32 mouse cellular contexts compared by ENCODE assay signal in the genomic region with DNA sequence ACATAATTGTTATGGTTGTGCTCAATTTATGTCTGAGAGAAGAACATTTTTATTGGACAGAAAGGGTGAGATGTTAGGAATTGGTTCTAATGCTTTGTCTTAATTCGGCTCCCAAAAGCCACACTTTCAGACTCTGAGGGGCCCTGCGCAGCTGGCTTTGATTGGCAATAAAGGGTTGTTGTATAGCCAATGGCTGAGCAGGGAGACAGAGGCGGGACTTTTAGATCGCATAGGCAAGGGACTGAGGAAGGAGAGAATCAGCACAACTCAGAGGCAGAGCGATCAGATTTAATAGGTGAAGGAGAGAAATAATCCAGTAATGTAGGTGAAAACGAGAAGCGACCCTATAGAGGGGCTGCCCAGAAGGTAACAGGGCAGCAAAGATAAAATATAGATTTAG.
DNase-seq lines count a peak whose midpoint lies in the region; ATAC-seq and TF ChIP-seq lines count a peak whose summit lies in the region.
"Had no signal": no experiment of that assay in that cellular context is flagged by ENCODE, and none has a peak within 500 bp of the region (broad histone marks: within the 10 kb centered on the region; RNA-seq: fewer than 3 reads in every experiment).

No protein-coding gene starts in this region.

- no peak overlapping the region for H3K4me3 ChIP-seq in heart, embryonic 12.5 days
- no peak overlapping the region for H3K4me3 ChIP-seq in heart, embryonic 10.5 days
- H3K4me3 ChIP-seq in neural tube, embryonic 13.5 days: no peak overlapping the region
- no peak overlapping the region for H3K4me3 ChIP-seq in embryonic facial prominence, embryonic 10.5 days
- H3K4me3 ChIP-seq in intestine, postnatal 0 days (ENCODE audit: low read depth, low read length): no peak overlapping the region
- H3K4me3 ChIP-seq: forebrain, embryonic 13.5 days; heart, embryonic 15.5 days; intestine, embryonic 15.5 days had no signal

- no peak for ATAC-seq in heart, embryonic 12.5 days (ENCODE audit: insufficient number of reproducible peaks, low FRiP score)
- 0 out of 2 replicates have a peak, but pooled peaks have one; percentile 56 for ATAC-seq in neural tube, embryonic 13.5 days (ENCODE audit: low read depth)
- no peak for ATAC-seq in intestine, postnatal 0 days
- ATAC-seq: activated CD4-positive, CD25-positive, alpha-beta regulatory T cell, adult 4 months; forebrain, embryonic 13.5 days; hindbrain, postnatal 0 days; intestine, embryonic 15.5 days; midbrain, embryonic 16.5 days had no signal

- H3K4me1 ChIP-seq in heart, embryonic 12.5 days (replicated peaks): no peaks in the 10 kb centered on the region
- no peaks in the 10 kb centered on the region for H3K4me1 ChIP-seq in heart, embryonic 10.5 days
- peaks cover 6% of the 10 kb centered on the region; the same call in 1 of the 2 replicates for H3K4me1 ChIP-seq in neural tube, embryonic 13.5 days (replicated peaks)
- no peaks in the 10 kb centered on the region for H3K4me1 ChIP-seq in embryonic facial prominence, embryonic 10.5 days
- no peaks in the 10 kb centered on the region for H3K4me1 ChIP-seq in intestine, postnatal 0 days (replicated peaks; ENCODE audit: control insufficient read depth, insufficient read depth, low read length)
- H3K4me1 ChIP-seq: heart, embryonic 15.5 days; intestine, embryonic 15.5 days had no signal

- H3K9ac ChIP-seq in heart, embryonic 12.5 days: no peak overlapping the region
- H3K9ac ChIP-seq in neural tube, embryonic 13.5 days: no peak overlapping the region
- no peak overlapping the region for H3K9ac ChIP-seq in intestine, postnatal 0 days (ENCODE audit: low read depth, low read length)
- H3K9ac ChIP-seq: forebrain, embryonic 13.5 days; heart, embryonic 15.5 days; intestine, embryonic 15.5 days; liver, embryonic 14.5 days had no signal

- WGBS in heart, embryonic 12.5 days: 36% methylated on average over 7 of the region's 7 CpGs
- WGBS in heart, embryonic 10.5 days: 38% methylated on average over 7 of the region's 7 CpGs
- 43% methylated on average over 7 of the region's 7 CpGs for WGBS in neural tube, embryonic 13.5 days
- WGBS in embryonic facial prominence, embryonic 10.5 days: 40% methylated on average over 7 of the region's 7 CpGs
- WGBS in intestine, postnatal 0 days: 54% methylated on average over 7 of the region's 7 CpGs

- no peak overlapping the region for H3K27ac ChIP-seq in heart, embryonic 12.5 days (ENCODE audit: poor library complexity, severe bottlenecking)
- H3K27ac ChIP-seq in heart, embryonic 10.5 days: no peak overlapping the region
- no peak overlapping the region for H3K27ac ChIP-seq in neural tube, embryonic 13.5 days (replicated peaks)
- no peak overlapping the region for H3K27ac ChIP-seq in embryonic facial prominence, embryonic 10.5 days (replicated peaks)
- no peak overlapping the region for H3K27ac ChIP-seq in intestine, postnatal 0 days (ENCODE audit: low read depth, low read length)
- H3K27ac ChIP-seq: forebrain, embryonic 13.5 days; heart, embryonic 15.5 days; hindbrain, postnatal 0 days; intestine, embryonic 15.5 days; liver, embryonic 14.5 days; macrophage had no signal

- no peaks in the 10 kb centered on the region for H3K36me3 ChIP-seq in heart, embryonic 12.5 days
- H3K36me3 ChIP-seq in heart, embryonic 10.5 days: no peaks in the 10 kb centered on the region
- no peaks in the 10 kb centered on the region for H3K36me3 ChIP-seq in neural tube, embryonic 13.5 days
- H3K36me3 ChIP-seq in embryonic facial prominence, embryonic 10.5 days (replicated peaks): no peaks in the 10 kb centered on the region
- no peaks in the 10 kb centered on the region for H3K36me3 ChIP-seq in intestine, postnatal 0 days (ENCODE audit: control insufficient read depth, insufficient read depth)
- H3K36me3 ChIP-seq: heart, embryonic 15.5 days; intestine, embryonic 15.5 days had no signal

- peak overlapping the region; percentile 4; the same call in 1 of the 2 replicates for H3K4me2 ChIP-seq in heart, embryonic 12.5 days
- no peak overlapping the region for H3K4me2 ChIP-seq in neural tube, embryonic 13.5 days
- no peak overlapping the region for H3K4me2 ChIP-seq in intestine, postnatal 0 days (replicated peaks; ENCODE audit: low read depth)
- H3K4me2 ChIP-seq: forebrain, embryonic 13.5 days; heart, embryonic 15.5 days; intestine, embryonic 15.5 days had no signal

- H3K9me3 ChIP-seq in heart, embryonic 12.5 days (replicated peaks): no peaks in the 10 kb centered on the region
- no peaks in the 10 kb centered on the region for H3K9me3 ChIP-seq in heart, embryonic 10.5 days
- 0 out of 2 replicates have a peak, but pooled peaks cover 5% of the 10 kb centered on the region for H3K9me3 ChIP-seq in neural tube, embryonic 13.5 days
- H3K9me3 ChIP-seq in embryonic facial prominence, embryonic 10.5 days: no peaks in the 10 kb centered on the region
- no peaks in the 10 kb centered on the region for H3K9me3 ChIP-seq in intestine, postnatal 0 days (ENCODE audit: control insufficient read depth)
- H3K9me3 ChIP-seq: forebrain, embryonic 13.5 days; heart, embryonic 15.5 days; intestine, embryonic 15.5 days had no signal

- DNase-seq in heart, embryonic 10.5 days (ENCODE audit: low spot score): no peak
- DNase-seq in neural tube, embryonic 10.5 days (ENCODE audit: extremely low spot score, low spot score): no peak
- DNase-seq in embryonic facial prominence, embryonic 10.5 days (ENCODE audit: low spot score): peak; percentile 21
- no peak for DNase-seq in right cerebral cortex, postnatal 25 days
- DNase-seq: adrenal gland, adult 2 months; adrenal gland, postnatal 36 days; cerebellum, adult 2 months; cerebellum, postnatal 14 days; gastrocnemius, postnatal 14 days; heart, postnatal 4 days; kidney, adult 9 months; kidney, postnatal 10 days; layer of hippocampus, postnatal 36 days; left cerebral cortex, postnatal 4 days; liver; lung, adult 2 months; lung, postnatal 10 days; retina, postnatal 1 day; spleen, adult 18-20 months; thymus, adult 2 months; thymus, postnatal 36 days had no signal

- no peak for TF ChIP-seq CTCF in intestine, postnatal 0 days (IDR thresholded peaks at IDR 0.05; ENCODE audit: low read depth)

- no peaks in the 10 kb centered on the region for H3K27me3 ChIP-seq in heart, embryonic 12.5 days (replicated peaks)
- no peaks in the 10 kb centered on the region for H3K27me3 ChIP-seq in heart, embryonic 10.5 days (ENCODE audit: insufficient read depth, poor library complexity, severe bottlenecking)
- H3K27me3 ChIP-seq in neural tube, embryonic 13.5 days: no peaks in the 10 kb centered on the region
- H3K27me3 ChIP-seq in embryonic facial prominence, embryonic 10.5 days (replicated peaks; ENCODE audit: low read depth, poor library complexity, severe bottlenecking): no peaks in the 10 kb centered on the region
- H3K27me3 ChIP-seq in intestine, postnatal 0 days (replicated peaks; ENCODE audit: control insufficient read depth, insufficient read depth, low read length): no peaks in the 10 kb centered on the region
- H3K27me3 ChIP-seq: forebrain, embryonic 13.5 days; heart, embryonic 15.5 days; intestine, embryonic 15.5 days had no signal
